Mouse (Mus musculus): Measurements from ENCODE around the gene Adam22.

Gene Adam22

GRCm38 (mm10) chr5:8151645-8152044 is 216.3 kb downstream of the Adam22 start:
- no peak for DNase-seq (ENCODE audit: low spot score)

- DNase-seq (ENCODE audit: low spot score) = no peak
Measured at GRCm38 (mm10) chr5:8146146-8146545, 221.8 kb downstream of the Adam22 start.

- no peak for DNase-seq (ENCODE audit: low spot score)
Measured at GRCm38 (mm10) chr5:8145473-8145872, 222.5 kb downstream of the Adam22 start.

GRCm38 (mm10) chr5:8132546-8132945 is 235.4 kb downstream of the Adam22 start:
- no peak for DNase-seq (ENCODE audit: low spot score)

GRCm38 (mm10) chr5:8131918-8132317 is 236.0 kb downstream of the Adam22 start:
- no peak for DNase-seq (ENCODE audit: low spot score)

GRCm38 (mm10) chr5:8129750-8130149 is 238.2 kb downstream of the Adam22 start:
- DNase-seq (ENCODE audit: low spot score) = no peak

GRCm38 (mm10) chr5:8120926-8121325 is 247.0 kb downstream of the Adam22 start:
- no peak for DNase-seq (ENCODE audit: low spot score)

GRCm38 (mm10) chr5:8120087-8120486 is 247.9 kb downstream of the Adam22 start:
- no peak for DNase-seq (ENCODE audit: low spot score)

GRCm38 (mm10) chr5:8116561-8117168 is 251.3 kb downstream of the Adam22 start:
- no peak for DNase-seq (ENCODE audit: low spot score)

- no peak for DNase-seq (ENCODE audit: low spot score)
Measured at GRCm38 (mm10) chr5:8112246-8112645, 255.7 kb downstream of the Adam22 start.

- no peak for DNase-seq (ENCODE audit: low spot score)
Measured at GRCm38 (mm10) chr5:8111691-8112090, 256.3 kb downstream of the Adam22 start.

- no peak for DNase-seq (ENCODE audit: low spot score)
Measured at GRCm38 (mm10) chr5:8095689-8096088, 272.3 kb downstream of the Adam22 start.

GRCm38 (mm10) chr5:8094921-8095320 is 273.0 kb downstream of the Adam22 start:
- no peak for DNase-seq (ENCODE audit: low spot score)

- DNase-seq (ENCODE audit: low spot score) = no peak
Measured at GRCm38 (mm10) chr5:8088147-8088546, 279.8 kb downstream of the Adam22 start.

GRCm38 (mm10) chr5:8085661-8086060 is 282.3 kb downstream of the Adam22 start:
- DNase-seq (ENCODE audit: low spot score) = no peak

- no peak for DNase-seq (ENCODE audit: low spot score)
Measured at GRCm38 (mm10) chr5:8082800-8083509, 285.0 kb downstream of the Adam22 start.

GRCm38 (mm10) chr5:8077481-8077880 is 290.5 kb downstream of the Adam22 start:
- DNase-seq (ENCODE audit: low spot score) = no peak

- no peak for DNase-seq (ENCODE audit: low spot score)
Measured at GRCm38 (mm10) chr5:8073901-8074561, 293.9 kb downstream of the Adam22 start.

- no peak for DNase-seq (ENCODE audit: low spot score)
Measured at GRCm38 (mm10) chr5:8073406-8073805, 294.6 kb downstream of the Adam22 start.

- DNase-seq (ENCODE audit: low spot score) = no peak
Measured at GRCm38 (mm10) chr5:8063207-8063606, 304.8 kb downstream of the Adam22 start.

- no peak for DNase-seq (ENCODE audit: low spot score)
Measured at GRCm38 (mm10) chr5:8062469-8062868, 305.5 kb downstream of the Adam22 start.

GRCm38 (mm10) chr5:8058056-8058455 is 309.9 kb downstream of the Adam22 start:
- DNase-seq (ENCODE audit: low spot score) = no peak

GRCm38 (mm10) chr5:8057018-8057323 is 311.0 kb downstream of the Adam22 start:
- DNase-seq (ENCODE audit: low spot score) = peak; percentile 14

Data from spleen, adult 12 weeks (tissue).